Mouse (Mus musculus) urinary bladder, postnatal 36 days (tissue): ENCODE results near the gene Gnat3.

Experiments used
- DNase-seq, 2 experiments: peaks; one replicate each; pipeline ENCODE4 v3.0.0; 2022; ENCODE audit warnings: low spot score in 2 of 2, mixed read lengths in 1 of 2

Gnat3 gene

DNA sequence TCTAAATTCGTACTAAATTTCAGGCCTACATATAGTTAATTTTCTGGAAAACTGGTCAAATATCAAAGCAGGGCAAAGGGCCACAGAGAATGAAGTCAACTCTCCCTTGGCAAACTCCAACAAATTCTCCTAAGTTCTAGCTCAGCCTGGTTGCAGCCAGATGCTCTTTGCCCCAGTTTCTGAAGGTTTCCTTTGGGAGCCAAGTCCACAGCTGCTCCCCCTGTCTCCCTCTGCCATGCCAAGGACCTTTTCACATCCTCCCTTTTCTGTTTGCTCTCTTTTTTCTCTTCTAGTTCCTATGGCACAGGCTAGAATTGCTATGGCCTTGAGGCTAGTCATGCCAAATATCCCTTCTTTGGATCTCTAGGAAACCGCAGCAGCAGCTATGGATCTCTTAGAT, 43.8 kb downstream of the Gnat3 start:
- DNase-seq, result peak in 1 of 2 experiments; percentile 46

GRCm38 (mm10) chr5:18007067-18007466, 44.7 kb downstream of the Gnat3 start:
- no peak for DNase-seq

GRCm38 (mm10) chr5:18010301-18010700, 48.0 kb downstream of the Gnat3 start:
- no peak for DNase-seq

DNA sequence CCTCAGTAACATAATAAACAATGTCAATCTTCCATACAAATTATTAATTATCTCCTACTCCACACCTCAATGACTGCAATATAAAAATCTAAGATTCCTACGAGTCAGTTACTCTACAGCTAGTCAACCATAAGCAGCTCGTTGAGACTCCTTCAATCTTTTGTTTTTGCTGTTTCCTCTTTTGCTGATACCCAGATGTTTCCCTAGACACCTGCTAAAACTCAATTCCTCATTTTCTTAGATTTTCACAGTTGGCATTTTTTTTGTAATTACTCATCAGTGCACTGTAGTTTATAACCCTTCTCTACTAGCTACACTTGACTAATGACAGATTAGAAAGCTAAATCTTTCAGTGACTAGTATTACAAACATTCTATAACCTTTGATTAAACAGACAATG, 50.8 kb downstream of the Gnat3 start:
- no peak for DNase-seq

DNA sequence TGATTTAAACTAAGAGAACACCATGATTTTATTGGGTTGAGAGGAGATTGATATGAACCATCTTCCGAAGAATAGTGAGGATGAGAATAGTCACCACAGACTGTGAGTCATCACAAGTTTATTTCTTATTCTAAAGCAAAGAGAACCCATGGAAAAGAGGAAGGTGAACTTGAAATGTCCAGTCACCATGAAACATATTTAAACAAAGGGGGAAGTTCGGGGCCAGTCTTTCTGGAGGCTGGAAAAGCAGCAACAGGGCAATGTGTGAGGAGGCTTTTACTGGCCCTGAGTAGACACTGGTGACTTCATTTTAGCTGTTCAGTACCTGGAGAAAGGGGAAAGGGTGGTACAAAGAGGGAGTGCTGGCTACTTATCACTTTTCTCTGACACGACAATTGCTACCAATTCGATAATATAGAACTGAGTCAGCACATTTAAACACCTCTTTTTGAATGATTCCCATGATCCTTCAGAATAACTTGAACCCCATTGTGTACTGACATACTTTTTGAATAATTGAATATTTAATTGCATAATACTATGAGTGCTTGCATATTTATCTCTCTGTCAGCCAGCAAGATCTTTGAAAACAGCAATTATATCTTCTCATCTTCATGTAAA, 52.0 kb downstream of the Gnat3 start:
- DNase-seq, result no peak

- DNase-seq, result no peak
Measured at GRCm38 (mm10) chr5:18023347-18023746, 61.0 kb downstream of the Gnat3 start.

DNA sequence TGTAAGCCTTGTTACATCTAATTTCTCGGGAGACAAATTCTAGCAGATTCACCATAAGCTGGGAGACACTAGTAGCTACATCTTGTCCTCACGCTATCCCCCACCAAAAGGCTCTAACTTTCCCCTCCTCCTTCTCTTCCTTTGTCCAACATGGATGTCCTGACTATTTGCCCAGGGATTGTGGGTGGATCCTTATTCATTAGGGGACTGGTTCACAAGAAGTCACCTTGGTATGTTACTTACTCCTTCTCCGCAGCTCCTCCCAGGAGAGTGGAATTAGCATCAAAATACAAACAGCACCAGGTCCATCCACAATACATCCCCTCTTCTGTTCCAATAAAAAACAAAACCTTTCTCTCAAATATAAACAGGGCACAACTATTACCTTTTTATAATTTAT, 65.2 kb downstream of the Gnat3 start:
- no peak for DNase-seq

DNA sequence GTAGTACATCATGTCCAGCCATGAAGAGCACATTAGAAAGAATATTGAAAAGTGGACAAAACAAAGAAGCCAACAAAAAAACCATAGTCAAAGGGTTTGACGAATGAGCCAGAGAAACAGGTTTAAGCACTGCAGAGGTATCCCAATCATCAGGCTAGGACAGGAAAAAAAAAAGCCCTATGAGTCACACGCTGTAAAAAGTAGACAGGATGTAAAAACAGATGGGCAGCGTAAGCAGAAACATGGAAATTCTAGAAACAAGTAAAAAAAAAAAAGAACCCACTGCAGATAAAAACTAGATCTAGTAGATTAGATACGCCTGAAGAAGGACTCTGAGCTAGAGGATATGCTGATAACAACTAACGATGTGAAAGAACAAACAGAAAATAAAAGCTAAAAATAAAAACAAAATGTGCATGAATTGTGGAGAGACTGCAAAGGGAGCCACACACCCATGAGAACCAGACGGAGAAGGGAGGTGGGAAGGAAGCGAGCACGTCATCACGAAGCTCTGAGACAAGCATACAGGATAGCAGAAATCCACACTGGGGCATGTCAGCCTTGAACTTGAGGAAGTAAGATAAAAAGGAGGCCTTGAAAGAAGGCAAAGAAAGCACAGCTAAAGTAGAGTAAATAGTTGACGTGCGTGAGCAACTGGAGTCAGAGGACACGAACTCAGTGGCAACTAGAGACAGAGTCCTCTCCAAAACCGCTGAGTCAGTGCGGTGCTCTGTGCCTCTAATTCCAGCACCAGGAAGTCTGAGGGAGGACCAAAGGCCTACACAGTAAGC, 73.7 kb downstream of the Gnat3 start:
- peak; percentile 16 to 17 for DNase-seq

GRCm38 (mm10) chr5:18043022-18043421, 80.7 kb downstream of the Gnat3 start:
- DNase-seq, result peak; percentile 44 to 65

DNA sequence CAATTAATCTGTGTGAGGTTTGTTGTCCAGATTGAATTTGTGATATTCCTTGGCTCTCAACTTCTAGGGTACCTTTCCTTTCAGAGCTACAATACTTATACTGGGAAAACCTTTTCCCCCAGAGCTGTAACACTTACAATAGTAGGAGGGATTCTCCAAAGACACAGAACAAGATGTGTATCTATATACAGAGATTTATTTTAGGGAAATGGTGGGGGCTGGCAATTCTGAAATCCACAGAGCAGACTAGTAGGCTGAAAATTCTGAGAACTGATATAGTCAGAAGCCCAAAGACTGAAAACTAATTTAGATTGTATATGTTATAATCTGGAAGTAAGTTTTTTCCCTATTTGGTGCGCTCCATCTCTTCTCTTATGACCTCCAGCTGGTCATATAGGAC, 86.5 kb downstream of the Gnat3 start:
- DNase-seq, result no peak

DNA sequence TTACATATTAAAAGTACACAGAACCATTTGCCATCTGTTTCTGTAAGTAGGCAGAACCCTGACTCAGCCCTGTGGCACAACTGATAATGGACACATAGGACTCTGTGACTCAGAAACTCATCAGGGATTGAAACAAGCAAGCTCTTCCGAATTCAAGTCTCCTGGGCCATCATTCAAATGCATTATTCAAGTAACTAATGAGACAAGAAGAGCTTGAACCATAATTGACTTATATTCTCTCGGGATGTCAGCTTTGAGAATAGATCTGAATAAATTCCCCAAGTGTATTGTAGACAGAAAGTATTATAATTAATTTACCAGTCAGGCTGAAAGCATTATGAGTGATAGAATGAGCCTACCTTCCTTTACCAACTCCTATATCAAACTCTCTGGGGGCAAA, 93.0 kb downstream of the Gnat3 start:
- no peak for DNase-seq
